Mouse (Mus musculus): ENCODE measurements at regions not wholly inside any gene's neighbourhood (a gene's known extent, or its start where the extent isn't known, plus 50 kb on each side); places are given as distances from the start of the nearest gene placed in this dataset.

DNA sequence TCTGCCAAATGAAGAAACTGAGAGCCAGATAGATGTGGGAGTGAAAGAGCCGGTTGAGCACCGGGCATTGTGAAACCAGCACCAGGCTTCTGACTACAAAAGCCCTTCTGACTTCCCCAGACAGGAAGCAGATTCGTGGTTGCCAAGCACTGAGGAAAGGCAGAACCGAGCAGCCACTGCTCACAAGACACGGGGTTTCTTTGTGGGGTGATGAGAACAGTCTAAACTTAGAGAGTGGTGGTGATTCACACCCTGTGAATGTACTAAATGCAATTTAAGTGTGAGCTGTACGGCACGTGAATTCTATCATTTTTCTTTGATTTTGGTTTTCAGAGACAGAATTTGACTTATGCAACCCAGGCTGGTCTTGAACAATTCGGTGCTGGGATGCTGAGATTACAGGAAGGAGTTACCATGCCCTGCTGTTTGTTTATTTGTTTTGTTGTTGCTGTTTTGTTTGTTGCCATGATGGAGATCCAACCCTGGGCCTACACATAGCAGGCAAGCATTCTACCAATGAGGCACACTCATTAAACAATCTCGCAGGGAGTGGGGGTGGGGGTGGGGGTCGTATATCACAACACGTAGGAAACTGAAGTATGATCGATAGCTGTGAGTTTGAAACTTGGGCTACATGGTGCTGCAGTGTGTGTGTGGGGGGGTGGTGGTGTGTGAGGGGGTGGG lies 1177.0 kb downstream of the 4930447A16Rik start:
- H3K4me3 ChIP-seq (ENCODE audit: low read depth, low read length) = no peak overlapping the region
- DNase-seq (ENCODE audit: low spot score) (peak; percentile 80), ATAC-seq (peak; percentile 86)
- no peak overlapping the region for H3K4me2 ChIP-seq (replicated peaks; ENCODE audit: low read depth, low read length)
- H3K36me3 ChIP-seq (ENCODE audit: insufficient read depth, low read length) = no peaks in the 10 kb centered on the region
- H3K27me3 ChIP-seq (replicated peaks; ENCODE audit: insufficient read depth, low read length) = no peaks in the 10 kb centered on the region
- no peaks in the 10 kb centered on the region for H3K9me3 ChIP-seq (ENCODE audit: low read length)
- WGBS = 33% methylated on average over 12 of the region's 12 CpGs
- H3K4me1 ChIP-seq (ENCODE audit: insufficient read depth, low read depth, low read length) = no peaks in the 10 kb centered on the region
- no peak overlapping the region for H3K9ac ChIP-seq (replicated peaks; ENCODE audit: low read depth)
- no peak overlapping the region for H3K27ac ChIP-seq (ENCODE audit: low read length)
- TF ChIP-seq CTCF (IDR thresholded peaks at IDR 0.05) (no peak), EP300 (IDR thresholded peaks at IDR 0.05) (peak; percentile 71)

DNA sequence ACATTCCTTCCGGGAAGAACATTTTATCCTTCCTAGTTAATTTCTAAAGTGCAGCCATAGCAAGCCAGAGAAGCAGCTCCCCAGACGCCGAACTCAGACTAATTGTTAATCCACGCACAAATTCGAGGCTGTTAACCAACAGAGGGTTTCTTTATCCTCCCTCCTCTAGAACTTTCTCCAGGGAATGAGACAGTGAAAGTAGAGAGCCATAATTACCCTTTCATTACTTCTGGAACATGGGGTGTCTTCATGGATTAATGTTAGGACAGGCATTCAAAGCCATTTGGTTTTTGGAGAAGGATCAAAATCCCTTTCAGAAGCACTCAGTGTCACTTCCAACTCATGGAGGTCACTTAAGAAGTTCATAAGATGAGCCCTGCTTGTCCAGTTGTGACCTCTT lies 1178.6 kb downstream of the 4930447A16Rik start:
- DNase-seq (ENCODE audit: low spot score) (no peak), ATAC-seq (no peak)
- no peak overlapping the region for H3K9ac ChIP-seq (replicated peaks; ENCODE audit: low read depth)
- no peaks in the 10 kb centered on the region for H3K36me3 ChIP-seq (ENCODE audit: insufficient read depth, low read length)
- H3K4me1 ChIP-seq (ENCODE audit: insufficient read depth, low read depth, low read length) = no peaks in the 10 kb centered on the region
- no peaks in the 10 kb centered on the region for H3K27me3 ChIP-seq (replicated peaks; ENCODE audit: insufficient read depth, low read length)
- WGBS = 75% methylated on average over 5 of the region's 5 CpGs
- no peak overlapping the region for H3K4me3 ChIP-seq (ENCODE audit: low read depth, low read length)
- H3K27ac ChIP-seq (ENCODE audit: low read length) = no peak overlapping the region
- H3K4me2 ChIP-seq (replicated peaks; ENCODE audit: low read depth, low read length) = no peak overlapping the region
- no peaks in the 10 kb centered on the region for H3K9me3 ChIP-seq (ENCODE audit: low read length)
- no peak for TF ChIP-seq CTCF (IDR thresholded peaks at IDR 0.05)
- no peak for TF ChIP-seq EP300 (IDR thresholded peaks at IDR 0.05)

DNA sequence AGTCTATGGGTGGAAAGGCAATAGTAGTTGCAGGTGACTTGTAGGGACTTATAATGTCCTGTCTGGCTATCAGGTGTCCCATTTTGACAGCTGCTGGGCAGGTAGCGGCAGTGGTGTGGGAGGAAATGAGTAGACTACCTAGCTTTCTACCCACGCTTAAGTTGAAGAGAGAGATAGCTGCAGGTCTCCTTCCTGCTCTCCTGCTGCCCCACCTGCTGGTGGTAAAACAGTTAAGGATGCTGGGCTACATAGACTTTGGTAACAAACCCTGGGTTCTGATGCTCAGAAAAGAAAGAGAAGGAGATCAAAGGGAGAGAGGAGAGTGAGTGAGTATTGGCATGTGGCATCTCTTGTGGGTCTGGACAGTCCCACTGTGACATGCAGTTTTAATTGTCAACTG lies 1182.0 kb downstream of the 4930447A16Rik start:
- Histone ChIP-seq H3K9ac (replicated peaks; ENCODE audit: low read depth) (no peak overlapping the region), H3K4me2 (replicated peaks; ENCODE audit: low read depth, low read length) (no peak overlapping the region), H3K4me3 (ENCODE audit: low read depth, low read length) (no peak overlapping the region), H3K27ac (ENCODE audit: low read length) (no peak overlapping the region), H3K27me3 (replicated peaks; ENCODE audit: insufficient read depth, low read length) (no peaks in the 10 kb centered on the region), H3K36me3 (ENCODE audit: insufficient read depth, low read length) (no peaks in the 10 kb centered on the region), H3K4me1 (ENCODE audit: insufficient read depth, low read depth, low read length) (no peaks in the 10 kb centered on the region), H3K9me3 (ENCODE audit: low read length) (no peaks in the 10 kb centered on the region)
- ATAC-seq (no peak), DNase-seq (ENCODE audit: low spot score) (peak; percentile 65)
- peak; percentile 67 for TF ChIP-seq CTCF (IDR thresholded peaks at IDR 0.05)
- no peak for TF ChIP-seq EP300 (IDR thresholded peaks at IDR 0.05)
- WGBS = 35% methylated on average over 2 of the region's 2 CpGs

DNA sequence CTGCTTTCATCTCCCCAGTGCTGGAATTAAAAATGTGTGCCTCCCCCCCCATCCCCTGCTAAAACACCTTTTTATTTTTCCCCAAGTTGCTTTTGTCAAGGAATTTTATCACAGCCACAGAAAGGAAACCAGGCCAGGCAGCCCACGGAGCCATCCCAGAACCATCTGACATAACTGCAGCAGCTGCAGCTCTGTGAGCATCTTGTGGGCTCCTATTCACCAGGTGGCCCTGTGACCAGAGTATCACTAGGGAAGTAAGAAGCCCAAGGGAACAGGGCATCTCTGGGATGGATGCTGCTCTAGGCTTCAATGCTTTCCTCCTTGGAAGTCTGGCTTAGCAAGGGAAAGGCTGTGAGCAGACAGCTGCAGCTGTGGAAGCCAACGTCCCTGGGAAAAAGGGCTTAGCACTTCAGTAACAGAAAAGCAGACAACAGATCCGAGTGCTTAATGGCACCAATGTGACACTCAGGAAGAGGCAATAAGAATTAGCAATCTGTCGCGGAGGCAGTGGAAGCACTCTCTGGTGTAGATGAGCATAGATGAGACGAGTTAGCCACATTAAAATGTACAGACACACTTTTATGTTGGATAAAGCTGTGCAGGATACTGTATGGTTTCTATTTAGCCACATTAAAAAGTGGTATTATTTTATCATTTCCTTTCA lies 1183.0 kb downstream of the 4930447A16Rik start:
- ATAC-seq (no peak), DNase-seq (ENCODE audit: low spot score) (no peak)
- no peaks in the 10 kb centered on the region for H3K9me3 ChIP-seq (ENCODE audit: low read length)
- no peaks in the 10 kb centered on the region for H3K36me3 ChIP-seq (ENCODE audit: insufficient read depth, low read length)
- H3K27ac ChIP-seq (ENCODE audit: low read length) = no peak overlapping the region
- no peak overlapping the region for H3K4me2 ChIP-seq (replicated peaks; ENCODE audit: low read depth, low read length)
- H3K9ac ChIP-seq (replicated peaks; ENCODE audit: low read depth) = no peak overlapping the region
- WGBS = 73% methylated on average over 6 of the region's 6 CpGs
- TF ChIP-seq CTCF (IDR thresholded peaks at IDR 0.05) (no peak), EP300 (IDR thresholded peaks at IDR 0.05) (no peak)
- no peak overlapping the region for H3K4me3 ChIP-seq (ENCODE audit: low read depth, low read length)
- H3K4me1 ChIP-seq (ENCODE audit: insufficient read depth, low read depth, low read length) = no peaks in the 10 kb centered on the region
- no peaks in the 10 kb centered on the region for H3K27me3 ChIP-seq (replicated peaks; ENCODE audit: insufficient read depth, low read length)

DNA sequence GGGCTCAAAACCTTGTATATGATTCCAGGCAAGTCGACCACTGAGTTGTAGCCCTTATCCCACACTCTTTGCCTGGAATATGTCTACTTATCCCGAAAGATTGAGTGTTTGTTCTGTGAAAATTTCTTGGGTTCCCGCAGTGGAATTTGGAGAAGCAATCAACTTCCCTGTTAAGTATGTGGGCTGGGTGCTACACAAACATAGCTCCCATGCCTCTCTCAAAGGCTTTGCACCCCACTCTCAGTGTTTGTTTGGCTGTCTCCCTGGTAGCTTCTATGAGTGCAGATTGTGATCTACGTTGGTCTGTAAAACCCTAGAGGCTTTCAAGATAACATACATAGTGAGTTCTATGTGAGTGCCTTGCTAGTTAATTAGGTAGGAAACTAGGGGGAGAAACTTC lies 1184.2 kb downstream of the 4930447A16Rik start:
- H3K4me2 ChIP-seq (replicated peaks; ENCODE audit: low read depth, low read length) = 0 out of 2 replicates have a peak overlapping the region, but pooled peaks have one; percentile 3
- DNase-seq (ENCODE audit: low spot score) (peak; percentile 85), ATAC-seq (peak; percentile 99)
- H3K4me3 ChIP-seq (ENCODE audit: low read depth, low read length) = no peak overlapping the region
- no peak overlapping the region for H3K9ac ChIP-seq (replicated peaks; ENCODE audit: low read depth)
- H3K9me3 ChIP-seq (ENCODE audit: low read length) = no peaks in the 10 kb centered on the region
- H3K36me3 ChIP-seq (ENCODE audit: insufficient read depth, low read length) = no peaks in the 10 kb centered on the region
- TF ChIP-seq EP300 (IDR thresholded peaks at IDR 0.05) = peak; percentile 95
- no peak for TF ChIP-seq CTCF (IDR thresholded peaks at IDR 0.05)
- H3K27me3 ChIP-seq (replicated peaks; ENCODE audit: insufficient read depth, low read length) = no peaks in the 10 kb centered on the region
- WGBS = 57% methylated on average over 4 of the region's 4 CpGs
- peak overlapping the region; percentile 76 for H3K27ac ChIP-seq (ENCODE audit: low read length)
- H3K4me1 ChIP-seq (ENCODE audit: insufficient read depth, low read depth, low read length) = no peaks in the 10 kb centered on the region

All from lung, postnatal 0 days (tissue).